Mouse (Mus musculus): Measurements from ENCODE around the gene Dpm3.

Gene Dpm3

DNA sequence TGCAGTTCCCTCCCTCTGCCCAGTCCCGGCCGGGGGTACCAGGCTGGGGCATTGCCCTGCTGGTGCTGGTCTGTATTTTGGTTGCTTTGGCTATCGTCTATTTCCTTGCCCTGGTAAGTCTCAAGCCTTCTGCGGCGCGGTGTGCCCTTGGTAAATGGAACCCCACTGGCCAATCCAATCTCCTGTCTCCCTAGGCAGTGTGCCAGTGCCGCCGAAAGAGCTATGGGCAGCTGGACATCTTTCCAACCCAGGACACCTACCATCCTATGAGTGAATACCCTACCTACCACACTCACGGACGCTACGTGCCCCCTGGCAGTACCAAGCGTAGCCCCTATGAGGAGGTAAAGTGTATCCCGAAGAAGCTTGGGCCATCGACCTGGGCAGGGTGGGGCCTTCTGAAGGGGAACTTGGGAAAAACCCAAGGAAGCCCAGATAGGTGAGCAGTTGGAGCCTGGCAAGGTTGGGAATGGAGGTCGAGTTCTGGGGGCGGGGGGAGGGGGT lies 27.3 kb upstream of the Dpm3 start:
- DNase-seq (ENCODE audit: low spot score in 2 of 2) = no peak

DNA sequence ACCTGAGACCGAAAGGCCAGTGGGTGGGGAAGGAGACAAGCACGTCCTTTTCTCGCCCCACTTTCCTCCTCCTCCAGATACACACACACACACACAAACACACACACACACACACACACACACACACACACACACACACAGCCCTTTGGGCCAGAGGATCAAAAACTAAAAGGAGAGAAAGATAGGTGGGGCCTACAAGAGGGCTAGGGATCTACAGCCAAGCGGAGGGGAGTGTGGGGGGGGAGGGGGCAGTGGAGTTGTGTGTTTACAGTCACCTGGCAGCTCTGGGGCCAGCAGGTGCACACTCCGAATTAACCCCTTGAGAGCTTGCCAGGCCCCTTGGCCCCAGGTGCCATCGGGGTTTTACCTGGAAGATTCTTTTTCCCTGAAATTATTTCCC lies 26.5 kb upstream of the Dpm3 start:
- DNase-seq (ENCODE audit: low spot score in 2 of 2) = no peak

DNA sequence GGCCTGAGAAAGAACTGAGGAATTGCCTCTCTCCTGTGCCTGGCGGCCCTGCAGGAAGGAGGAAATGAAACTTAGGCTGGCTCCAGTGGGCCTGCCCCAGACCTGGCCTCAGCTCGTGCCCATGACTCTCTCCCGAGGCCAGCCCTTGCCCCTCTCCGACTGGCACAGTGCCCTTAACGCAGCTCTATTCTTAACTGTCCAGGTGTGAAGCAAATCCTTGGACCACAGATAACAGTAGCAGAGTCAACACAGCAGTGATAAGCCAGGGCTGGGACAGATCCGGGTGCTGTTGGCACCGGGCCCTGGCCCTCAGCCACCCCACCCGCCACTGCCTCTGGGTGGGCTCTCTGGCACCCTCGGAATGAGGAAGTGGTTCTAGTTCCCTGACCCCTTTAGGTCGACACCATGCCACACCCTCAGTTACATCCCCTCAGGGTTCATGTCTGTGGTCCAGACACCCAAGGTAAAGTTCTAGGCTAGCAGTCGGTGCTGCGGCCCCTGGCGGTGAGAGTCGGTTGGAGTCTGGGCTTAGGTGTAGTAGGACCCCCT lies 25.5 kb upstream of the Dpm3 start:
- DNase-seq (ENCODE audit: low spot score in 2 of 2) = peak; percentile 46 to 58

DNA sequence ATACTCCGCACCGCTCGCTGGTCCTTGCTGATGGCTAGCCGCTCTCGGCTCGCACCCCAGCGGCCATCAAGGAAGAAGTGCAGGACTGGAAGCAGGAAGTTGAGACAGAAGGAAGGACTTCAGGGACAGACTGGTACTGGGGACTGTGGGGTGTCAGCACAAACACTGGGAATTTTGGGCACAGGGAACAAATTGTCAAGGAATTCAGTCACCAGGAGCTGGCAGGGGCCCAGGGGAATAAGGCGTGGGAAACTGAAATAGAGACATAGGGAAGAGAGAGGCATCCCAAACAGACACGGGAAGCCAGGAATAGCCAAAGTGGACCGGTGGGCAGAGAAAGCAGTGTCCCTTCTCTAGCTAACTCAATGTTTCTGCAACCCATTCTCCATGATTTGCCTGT lies 22.6 kb upstream of the Dpm3 start:
- no peak for DNase-seq (ENCODE audit: low spot score in 2 of 2)

DNA sequence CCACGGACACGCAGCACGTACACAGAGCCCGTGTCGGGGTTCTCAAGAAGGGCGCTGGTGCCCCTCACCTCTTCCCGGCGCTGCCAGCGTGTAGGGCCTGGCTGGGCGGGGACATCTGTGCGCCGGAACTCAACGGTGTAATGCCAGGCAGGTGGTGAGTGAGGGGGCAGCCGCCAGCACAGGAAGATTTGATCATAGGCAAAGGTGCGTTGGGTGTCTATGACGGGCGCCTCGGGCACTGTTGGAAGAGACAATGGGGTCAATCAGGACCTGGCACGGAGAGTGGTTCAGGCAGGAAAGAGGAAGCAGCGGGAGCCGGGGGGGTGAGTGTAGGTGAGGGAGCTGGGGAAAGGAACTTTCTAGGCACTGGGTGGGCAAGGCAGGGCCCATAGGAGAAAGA lies 21.5 kb upstream of the Dpm3 start:
- DNase-seq (ENCODE audit: low spot score in 2 of 2) = no peak

DNA sequence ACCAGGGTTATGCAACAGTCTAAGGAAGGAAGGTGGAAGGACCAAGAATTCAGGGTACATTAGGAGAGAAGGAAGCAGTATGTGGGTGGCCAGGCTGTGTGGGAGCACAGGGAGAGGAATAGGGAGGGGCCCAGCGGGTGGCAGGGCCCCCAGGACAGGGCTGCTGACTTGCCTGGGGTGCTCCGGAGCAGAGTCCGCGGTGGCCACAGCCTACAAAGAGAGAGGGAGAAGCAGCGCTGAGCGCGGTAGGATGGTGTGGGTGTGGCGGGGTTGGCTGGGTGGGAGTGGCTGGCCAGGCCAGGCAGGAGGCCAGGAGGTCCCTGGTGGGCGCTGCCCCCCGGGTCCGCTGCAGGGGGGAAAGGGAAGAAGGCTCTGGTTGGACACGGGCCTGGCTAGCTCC lies 20.7 kb upstream of the Dpm3 start:
- DNase-seq (ENCODE audit: low spot score in 2 of 2) = no peak

DNA sequence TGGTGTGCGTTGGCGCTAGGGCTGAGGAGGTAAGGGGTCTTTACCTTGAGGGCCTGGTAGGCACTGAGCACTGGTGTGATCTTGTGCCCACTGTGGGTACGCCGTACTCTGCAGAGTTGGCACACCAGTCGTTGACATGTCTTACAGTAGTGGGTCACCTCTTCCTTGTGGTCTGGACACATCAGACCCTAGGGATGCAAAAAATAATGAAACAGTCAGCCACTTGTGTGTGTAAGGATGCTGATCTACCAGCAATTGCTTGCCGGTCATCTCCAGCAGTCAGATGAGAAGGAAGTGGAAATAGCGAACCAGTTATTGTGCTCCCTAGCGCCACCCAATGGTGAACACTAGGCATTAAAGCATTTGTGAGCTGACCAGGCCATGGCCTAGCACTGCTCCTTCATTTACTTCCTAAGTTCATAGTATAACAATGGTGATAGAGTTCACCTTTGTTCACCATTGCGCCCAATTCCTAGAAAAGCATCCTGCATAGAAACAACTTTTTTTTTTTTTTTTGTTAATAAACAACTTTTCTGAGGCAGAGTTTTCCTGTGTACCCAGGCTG lies 16.7 kb upstream of the Dpm3 start:
- peak; percentile 76 to 82 for DNase-seq (ENCODE audit: low spot score in 2 of 2)

DNA sequence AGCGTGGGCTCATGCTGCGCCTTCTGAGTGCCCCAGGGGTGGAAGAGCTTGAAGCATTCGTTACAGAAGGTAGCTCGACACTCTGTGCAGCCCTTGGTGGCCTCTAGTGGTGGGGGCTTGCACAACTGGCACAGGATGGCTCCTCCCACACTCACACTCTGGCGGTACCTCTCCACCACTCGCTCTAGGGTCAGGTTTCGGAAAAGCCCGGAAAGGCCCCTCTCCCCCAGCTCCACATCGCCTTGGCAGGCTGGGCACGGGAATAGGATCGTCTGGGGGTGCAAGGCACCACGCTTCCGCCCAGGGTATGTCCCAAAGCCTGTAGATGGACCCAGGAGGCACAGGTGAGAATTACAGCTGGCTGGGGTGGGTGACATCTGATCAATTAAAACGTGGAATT lies 15.5 kb upstream of the Dpm3 start:
- peak; percentile 68 to 77 for DNase-seq (ENCODE audit: low spot score in 2 of 2)

DNA sequence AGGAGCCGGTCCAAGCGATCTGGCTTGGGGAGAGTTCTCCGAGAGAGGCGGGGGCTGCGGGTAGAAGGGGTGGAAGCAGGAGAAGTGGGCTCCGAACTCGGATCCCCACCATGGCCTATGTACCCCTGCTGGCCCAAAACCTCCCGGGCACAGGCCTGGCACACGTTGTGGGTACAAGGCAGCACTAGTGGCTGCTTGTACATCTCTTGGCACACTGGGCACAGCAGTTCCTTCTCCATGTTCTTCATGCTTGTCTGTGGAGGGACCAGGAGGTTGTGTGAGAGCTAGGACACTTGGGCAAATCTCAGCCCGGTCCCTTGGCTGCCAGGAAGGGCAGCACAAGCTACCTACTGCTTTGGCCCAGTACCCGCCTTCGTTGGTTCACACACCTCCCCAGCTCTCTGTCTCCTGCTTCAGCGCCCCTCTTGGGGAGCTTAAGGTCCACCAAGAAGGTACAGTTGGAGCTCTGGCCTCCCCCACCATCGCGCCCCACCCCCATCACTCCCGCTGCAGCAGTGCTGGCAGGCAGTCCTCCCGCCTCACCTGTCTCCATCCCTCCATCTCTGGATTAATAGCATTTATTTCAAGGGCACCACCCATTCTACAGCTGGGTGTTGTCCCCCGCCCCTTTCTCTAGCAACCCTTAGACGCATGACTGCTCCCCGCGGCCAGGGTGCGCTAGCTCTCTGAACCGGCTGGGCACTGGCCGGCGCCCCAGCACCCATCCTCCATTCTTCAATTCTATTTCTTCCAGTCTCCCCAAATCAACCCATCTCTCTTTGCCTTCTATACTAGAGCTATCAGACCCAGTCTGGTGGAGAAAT lies 14.8 kb upstream of the Dpm3 start:
- DNase-seq (ENCODE audit: low spot score in 2 of 2) = peak; percentile 49 to 55

DNA sequence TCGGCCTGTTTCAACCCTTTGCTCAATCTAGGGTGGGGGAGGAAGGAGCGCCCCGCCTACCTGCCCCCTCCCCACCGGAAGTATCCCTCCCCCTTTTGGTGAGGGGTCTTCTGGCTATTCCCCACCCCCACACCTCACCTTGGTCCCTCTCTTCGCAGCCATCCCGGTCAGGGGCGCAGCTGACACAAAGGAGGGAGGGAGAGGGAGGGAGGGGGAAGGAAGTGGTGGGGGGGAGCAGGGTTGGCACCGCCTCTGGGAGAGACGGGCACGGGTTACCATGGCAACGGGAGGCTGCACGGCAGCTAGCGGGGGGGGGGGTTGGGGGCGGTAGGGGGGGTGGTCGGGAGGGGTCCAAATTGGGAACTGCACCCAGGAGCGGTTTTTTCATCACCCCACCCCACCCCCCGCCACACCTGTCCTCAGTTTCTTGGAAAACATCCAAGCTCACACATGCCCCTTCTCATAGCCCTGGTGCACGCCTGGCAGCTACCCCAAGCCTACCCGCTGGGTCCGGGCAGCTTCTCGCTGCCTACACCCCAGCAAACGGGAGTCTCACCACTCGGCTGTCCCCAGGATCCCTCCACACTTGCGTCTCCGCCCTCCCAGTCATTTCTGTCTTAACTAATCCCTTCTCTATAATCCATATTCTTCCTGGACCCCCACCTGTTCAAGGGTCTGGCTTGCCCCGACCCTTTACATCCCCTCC lies 14.0 kb upstream of the Dpm3 start:
- no peak for DNase-seq (ENCODE audit: low spot score in 2 of 2)

DNA sequence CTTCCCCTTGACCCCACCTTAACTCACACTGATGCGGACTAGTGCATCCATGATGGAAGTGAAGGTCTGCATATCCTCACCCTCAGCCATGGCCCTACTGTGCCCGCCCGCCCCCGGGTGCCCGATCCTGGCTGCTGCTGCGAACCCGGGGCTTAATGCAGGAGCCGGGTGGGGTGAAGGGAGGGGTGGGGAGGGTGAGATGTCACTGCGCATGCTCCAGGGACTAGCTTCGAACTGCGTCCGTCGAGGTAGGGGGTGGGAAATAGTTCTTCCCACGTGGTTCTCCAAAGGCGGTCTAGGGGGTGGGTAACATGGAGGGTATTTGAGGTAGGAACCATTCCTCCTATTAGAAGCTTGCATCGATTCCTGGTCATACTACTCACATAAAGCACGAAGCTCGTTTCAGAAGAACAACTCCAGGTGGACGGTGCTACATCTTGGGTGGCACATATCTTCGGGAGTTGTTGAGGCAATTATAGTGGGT lies 13.4 kb upstream of the Dpm3 start, which contains the start of gene Krtcap2:
Gene Krtcap2 (plus strand): TSS at position 279 of the 484 bp plus-strand sequence.
- peak in 1 of 2 experiments; percentile 45 for DNase-seq (ENCODE audit: low spot score in 2 of 2)

DNA sequence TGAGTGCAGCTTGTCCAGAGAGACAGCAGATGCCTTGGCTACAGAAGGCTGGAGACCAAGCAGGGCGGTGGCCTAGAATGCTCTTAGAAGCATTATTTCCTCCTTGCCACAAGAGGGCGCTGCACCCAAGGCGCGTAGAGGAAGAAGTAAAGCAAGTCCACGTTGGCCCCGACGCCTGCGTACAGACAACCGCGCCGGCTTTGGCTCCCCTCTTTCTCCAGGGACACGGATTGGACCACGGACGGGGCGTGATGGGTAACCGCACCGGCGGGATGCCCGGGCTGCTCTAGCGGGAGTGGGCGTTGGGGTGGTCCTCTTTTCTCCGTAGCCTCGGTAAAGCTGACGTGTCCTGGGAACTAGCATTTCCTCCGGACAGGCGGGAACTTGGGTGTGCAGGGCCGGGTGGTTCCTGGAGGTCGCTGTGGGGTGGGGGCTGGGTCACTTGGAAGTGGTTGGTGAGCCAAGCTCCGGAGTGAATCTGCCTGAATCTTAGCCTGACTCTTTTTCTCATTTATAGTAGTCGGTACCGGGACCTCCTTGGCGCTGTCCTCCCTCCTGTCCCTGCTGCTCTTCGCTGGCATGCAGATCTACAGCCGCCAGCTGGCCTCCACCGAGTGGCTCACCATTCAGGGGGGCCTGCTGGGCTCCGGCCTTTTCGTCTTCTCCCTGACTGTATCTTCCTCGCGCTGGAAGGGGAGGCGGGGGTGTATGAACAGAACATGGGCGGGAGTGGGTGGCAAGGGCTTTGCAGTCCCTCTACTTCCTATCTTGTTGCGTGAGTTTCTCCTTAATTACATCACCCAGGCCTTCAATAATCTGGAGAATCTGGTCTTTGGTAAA lies 12.7 kb upstream of the Dpm3 start, which contains the start of gene Trim46:
Gene Trim46 (minus strand): TSS at position 49 of the 840 bp plus-strand sequence.
- DNase-seq (ENCODE audit: low spot score in 2 of 2) = peak; percentile 80 to 87

DNA sequence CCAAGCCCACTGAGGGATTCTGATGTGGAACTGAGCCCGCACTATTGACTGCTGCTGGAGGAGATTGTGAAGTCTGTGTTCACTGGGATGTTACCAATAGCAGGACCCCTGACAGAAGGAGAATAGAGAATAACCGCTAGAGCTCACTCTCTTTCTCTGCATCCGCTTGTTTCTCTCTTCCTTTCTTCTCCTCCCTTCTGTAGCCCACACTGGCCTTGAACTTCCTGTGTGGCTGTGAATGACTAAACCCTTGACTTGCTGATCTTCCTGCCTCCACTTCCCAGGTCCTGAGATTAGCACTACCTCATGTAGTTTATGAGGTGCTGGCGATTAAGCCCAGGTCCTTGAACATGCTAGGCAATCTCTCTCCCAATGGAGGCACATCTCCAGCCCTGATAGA lies 11.7 kb upstream of the Dpm3 start:
- no peak for DNase-seq (ENCODE audit: low spot score in 2 of 2)

DNA sequence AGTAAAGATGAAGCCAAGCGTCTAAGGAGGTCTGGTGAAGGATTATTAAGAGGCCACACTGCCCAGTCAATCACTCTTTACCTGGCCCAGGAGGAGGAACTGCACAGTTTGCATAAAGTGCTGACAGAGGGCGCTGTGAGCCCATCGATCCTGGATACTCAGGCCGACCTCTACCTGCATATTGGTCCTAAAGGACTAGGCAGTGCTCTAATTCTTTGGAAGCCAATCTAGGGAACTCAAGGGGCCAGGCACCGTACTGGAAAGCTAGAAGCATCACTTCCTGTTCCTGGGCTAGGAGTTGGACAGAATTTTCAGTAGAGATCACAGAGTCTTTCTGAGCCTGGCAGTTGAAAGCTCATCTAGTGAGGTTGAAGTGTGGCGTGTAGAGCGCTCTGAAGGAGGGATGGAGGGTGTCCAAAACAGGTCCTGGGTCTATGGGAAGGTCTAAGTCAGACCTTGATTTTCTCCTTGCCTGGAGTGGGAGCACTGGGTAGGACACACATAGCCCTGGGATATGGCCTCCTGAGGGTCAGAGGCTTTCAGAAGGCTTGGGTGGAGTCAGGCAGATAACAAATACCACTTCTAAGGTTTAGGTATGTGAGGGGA lies 8.6 kb upstream of the Dpm3 start:
- DNase-seq (ENCODE audit: low spot score in 2 of 2) = peak; percentile 61 to 77

DNA sequence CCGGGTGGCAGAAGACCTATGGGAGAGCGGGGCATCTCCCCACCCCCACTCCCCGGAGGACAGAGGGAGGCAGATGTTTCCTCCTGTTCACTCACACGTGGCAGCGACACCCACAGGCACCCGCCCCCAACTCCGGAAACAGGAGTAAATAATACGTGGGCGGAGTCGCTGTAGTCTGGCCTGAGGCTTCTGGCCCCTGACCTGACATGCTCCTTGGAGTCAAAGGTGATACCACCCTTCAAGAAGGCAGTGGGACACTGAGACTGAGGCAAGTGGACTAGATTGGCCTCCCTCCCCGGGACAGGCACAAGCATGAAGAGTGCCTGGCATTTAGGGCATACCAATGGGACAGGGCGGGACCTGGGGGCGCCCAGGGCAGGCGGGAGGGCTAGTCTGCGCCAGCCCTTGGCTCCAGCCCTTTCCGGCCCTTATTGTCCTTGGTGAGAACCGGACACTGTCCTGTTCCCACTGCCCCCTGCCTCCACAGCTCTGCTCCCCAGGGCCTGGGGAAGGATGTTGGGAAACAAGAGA lies 7.7 kb upstream of the Dpm3 start:
- DNase-seq (ENCODE audit: low spot score in 2 of 2) = peak; percentile 72 to 76

DNA sequence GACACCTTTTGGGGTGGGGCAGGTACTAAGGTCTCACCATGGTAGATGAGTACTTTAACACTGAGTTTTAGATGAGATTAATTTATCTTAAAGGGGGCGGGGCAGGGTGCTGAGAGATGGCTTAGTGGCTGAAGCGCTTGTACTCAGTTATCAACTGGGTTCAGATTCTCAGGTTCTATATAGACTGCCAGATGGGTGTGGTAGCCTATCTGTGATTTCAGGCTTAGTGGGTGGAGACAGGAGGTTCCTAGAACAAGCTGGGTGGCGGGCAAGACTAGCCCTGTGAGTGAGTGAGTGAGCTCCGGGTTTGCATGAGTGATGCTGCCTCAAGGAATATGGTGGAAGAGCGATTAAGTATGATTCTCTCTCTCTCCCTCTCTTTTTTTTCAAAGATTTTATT lies 4.2 kb upstream of the Dpm3 start:
- no peak for DNase-seq (ENCODE audit: low spot score in 2 of 2)

DNA sequence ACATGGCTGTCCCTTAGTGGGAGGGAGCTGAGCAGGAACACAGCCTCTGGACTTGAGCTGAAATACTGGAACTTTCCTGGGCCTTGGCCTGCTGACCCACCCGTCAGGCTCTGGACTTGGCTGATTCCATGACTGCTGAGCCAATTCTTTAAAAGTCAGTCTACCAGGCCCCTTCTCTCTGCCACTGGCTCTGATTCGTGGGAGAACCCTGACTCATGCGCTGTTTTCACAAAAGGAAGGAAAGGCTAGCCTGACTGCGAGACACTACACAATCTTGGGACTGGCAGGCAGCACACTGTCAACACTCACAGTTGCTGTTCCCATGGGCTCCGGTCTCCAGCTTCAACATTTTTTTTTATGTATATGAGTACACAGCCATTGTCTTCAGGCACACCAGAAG lies 3.0 kb upstream of the Dpm3 start:
- no peak for DNase-seq (ENCODE audit: low spot score in 2 of 2)

DNA sequence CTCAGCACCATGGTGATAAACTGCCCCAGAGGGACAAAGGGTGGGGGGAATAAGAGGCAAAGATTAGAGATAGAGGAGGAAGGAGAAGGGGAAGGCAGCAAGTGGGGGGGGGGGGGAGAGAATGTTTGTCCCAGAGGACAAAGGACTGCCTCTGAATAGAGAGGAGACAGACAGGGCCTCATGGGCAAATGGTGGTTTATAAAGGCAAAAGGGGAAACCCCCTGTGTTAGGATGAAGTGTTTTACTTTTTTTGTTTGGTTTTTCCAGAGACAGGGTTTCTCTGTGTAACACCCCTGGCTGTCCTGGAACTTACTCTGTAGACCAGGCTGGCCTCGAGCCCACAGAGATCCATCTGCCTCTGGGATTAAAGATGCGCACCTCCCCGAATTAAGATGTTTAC lies 1.1 kb downstream of the Dpm3 start:
- no peak for DNase-seq (ENCODE audit: low spot score in 2 of 2)

DNA sequence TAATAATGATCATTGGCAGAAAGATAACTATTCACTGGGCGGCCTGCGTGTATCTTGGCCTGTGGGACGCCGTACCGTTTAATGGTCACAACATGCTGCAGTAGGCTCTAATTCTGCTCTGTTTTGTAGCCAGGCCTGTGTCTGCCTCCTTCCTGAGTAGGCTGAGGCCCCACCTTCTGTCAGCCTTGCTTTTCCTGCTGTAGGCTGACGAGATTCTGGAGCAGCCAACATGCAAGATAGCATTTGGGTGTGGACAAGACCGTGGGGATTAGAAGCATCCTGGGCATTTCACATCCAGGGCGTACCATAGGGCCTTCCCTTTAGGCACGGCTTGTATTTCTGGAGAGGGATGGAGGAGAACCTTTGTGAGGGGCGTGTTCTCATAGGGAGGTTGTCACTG lies 3.3 kb downstream of the Dpm3 start:
- DNase-seq (ENCODE audit: low spot score in 2 of 2) = no peak

DNA sequence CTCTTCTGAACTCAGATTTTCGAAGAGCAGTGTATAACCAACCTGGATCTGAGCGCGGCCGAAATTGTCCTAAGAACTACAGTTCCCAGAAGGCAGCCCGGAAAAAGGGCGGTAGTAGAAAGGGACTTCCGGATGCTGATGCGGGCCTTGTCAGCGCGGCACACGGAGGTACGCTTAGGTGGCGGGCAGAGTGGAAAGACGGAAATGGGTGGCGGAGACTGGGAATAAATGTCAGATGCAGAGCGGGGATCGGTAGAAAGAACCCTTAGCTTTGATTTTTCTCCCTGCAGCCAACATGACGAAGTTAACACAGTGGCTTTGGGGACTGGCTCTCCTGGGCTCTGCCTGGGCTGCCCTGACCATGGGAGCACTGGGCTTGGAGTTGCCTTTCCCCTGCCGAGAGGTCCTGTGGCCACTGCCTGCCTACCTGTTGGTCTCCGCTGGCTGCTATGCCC lies 7.3 kb downstream of the Dpm3 start:
- peak; percentile 59 to 67 for DNase-seq (ENCODE audit: low spot score in 2 of 2)
